Mouse (Mus musculus) ES-E14 (cell line): ENCODE results near the gene Ablim1. TPM values are rescaled to one million over a fixed set of nuclear protein-coding genes. Genes with fewer than 3 reads are reported as not detected.

ENCODE experiments used
- DNase-seq: peaks from one replicate; pipeline ENCODE4 v3.0.0-alpha.2; 2013; ENCODE audit warnings: low read depth, low spot score
- H3K27ac ChIP-seq: 2 replicates; pipeline ENCODE4 v1.5.1; 2012; ENCODE audit warnings: low read depth, mild to moderate bottlenecking, low read length, moderate library complexity, mixed read lengths; ENCODE audit not compliant: poor library complexity, insufficient read depth, severe bottlenecking
- H3K36me3 ChIP-seq: 2 replicates; pipeline ENCODE4 v1.6.1; 2012; ENCODE audit warnings: mild to moderate bottlenecking, low read length, moderate library complexity, mixed read lengths; ENCODE audit not compliant: control insufficient read depth, poor library complexity, insufficient read depth, severe bottlenecking
- H3K4me1 ChIP-seq, 2 experiments: fragments of 150-350 bp in 1 of 2; sonication (generic) in 1 of 2; 2 replicates each; pipeline ENCODE4 v1.6.1; 2012; ENCODE audit warnings: low read length in 2 of 2, mild to moderate bottlenecking in 1 of 2, mixed read lengths in 1 of 2; ENCODE audit not compliant: control insufficient read depth in 2 of 2, insufficient read depth in 2 of 2, poor library complexity in 1 of 2
- H3K4me3 ChIP-seq, 2 experiments: fragments of 150-350 bp in 1 of 2; sonication (generic) in 1 of 2; 2 replicates each; pipeline ENCODE4 v1.5.1; 2012; ENCODE audit warnings: low read length in 2 of 2, low read depth in 1 of 2, mild to moderate bottlenecking in 1 of 2, mixed read lengths in 1 of 2; ENCODE audit not compliant: insufficient read depth in 1 of 2, poor library complexity in 1 of 2, severe bottlenecking in 1 of 2
- H3K9ac ChIP-seq: 2 replicates; pipeline ENCODE4 v1.6.1; 2012; ENCODE audit warnings: low read depth, mild to moderate bottlenecking, low read length, mixed read lengths; ENCODE audit not compliant: poor library complexity, insufficient read depth, severe bottlenecking
- H3K9me3 ChIP-seq: fragments of 150-350 bp; sonication (generic); 2 replicates; pipeline ENCODE4 v1.6.1; 2012; ENCODE audit warnings: low read depth, mild to moderate bottlenecking, low read length; ENCODE audit not compliant: control insufficient read depth, insufficient read depth
- CHD2 ChIP-seq: IDR thresholded peaks from 2 replicates; pipeline ENCODE4 v1.6.1; 2014; ENCODE audit warnings: mild to moderate bottlenecking, low read depth, low read length, inconsistent platforms
- HCFC1 ChIP-seq: IDR thresholded peaks from 2 replicates; pipeline ENCODE4 v1.6.1; 2012; ENCODE audit warnings: low read length, inconsistent platforms, borderline replicate concordance; ENCODE audit not compliant: insufficient read depth
- MAFK ChIP-seq: IDR thresholded peaks from 2 replicates; pipeline ENCODE4 v1.6.1; 2014; ENCODE audit warnings: mild to moderate bottlenecking, low read depth, low read length, inconsistent platforms; ENCODE audit not compliant: insufficient read depth
- ZC3H11A ChIP-seq: IDR thresholded peaks from 2 replicates; pipeline ENCODE4 v1.6.1; 2012; ENCODE audit warnings: low read depth, mild to moderate bottlenecking, inconsistent platforms, low read length, borderline replicate concordance
- ZNF384 ChIP-seq: IDR thresholded peaks from 2 replicates; pipeline ENCODE4 v1.6.1; 2012; ENCODE audit warnings: low read depth, low read length, inconsistent platforms
- in situ Hi-C, 2 experiments: fragments of 600-800 bp; cut with MboI; formaldehyde crosslinking; loops; one replicate each; pipeline ENCODE4 v1.15.1; 2025; ENCODE audit warnings: low sequenced_read_pairs in 2 of 2, inconsistent platforms in 1 of 2; ENCODE audit not compliant: unreplicated experiment in 2 of 2
- total RNA-seq: library from RNA; depleted of rRNA; stranded (reverse); fragments of 300-350 nt; gene quantifications from 2 replicates; pipeline ENCODE4 v1.2.3, GENCODE M21; 2012

Gene Ablim1
- total RNA-seq, 1 experiment: 5.4 TPM

DNA sequence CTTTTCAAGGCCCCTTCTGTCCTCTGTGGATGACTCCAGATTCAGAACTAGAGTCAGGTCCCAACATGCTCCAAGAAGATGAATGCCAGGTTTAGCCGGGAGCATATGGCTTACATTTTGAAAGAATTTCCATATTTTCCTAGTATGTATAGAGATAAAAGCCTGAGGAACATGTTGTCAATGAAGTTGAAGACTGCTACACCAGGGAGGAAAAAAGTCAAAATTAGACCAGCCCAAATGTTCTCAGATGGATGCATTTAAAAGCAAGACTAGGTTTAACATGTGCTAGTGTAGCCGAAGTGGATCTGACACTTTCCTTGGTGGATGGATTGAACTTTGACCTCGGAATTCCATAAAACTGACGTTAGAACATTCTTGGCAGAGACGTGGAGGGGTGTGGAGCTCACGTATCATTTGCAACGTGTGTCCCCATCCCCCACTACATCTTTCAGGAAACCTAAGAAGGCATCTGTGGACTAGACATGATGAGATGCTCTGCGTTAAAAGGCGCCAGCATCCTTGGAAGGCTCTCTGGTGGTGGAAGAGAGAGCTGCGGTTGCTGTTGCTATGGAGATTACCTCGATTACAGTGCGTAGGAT is 37.7 kb upstream of the Ablim1 start:
- H3K9me3 ChIP-seq: no peaks in the 10 kb centered on the region
- no peak for TF ChIP-seq HCFC1
- no peak for TF ChIP-seq ZC3H11A
- no peak for TF ChIP-seq ZNF384
- TF ChIP-seq MAFK: no peak
- no peak for TF ChIP-seq CHD2
- H3K9ac ChIP-seq: no peak overlapping the region
- no peak for DNase-seq
- no peak overlapping the region for H3K4me3 ChIP-seq
- in situ Hi-C loops: no loop called here
- peaks cover 0 to 22% of the 10 kb centered on the region in 2 experiments; a peak in 2 of 4 replicates for H3K4me1 ChIP-seq
- H3K36me3 ChIP-seq: no peaks in the 10 kb centered on the region
- H3K27ac ChIP-seq: no peak overlapping the region

DNA sequence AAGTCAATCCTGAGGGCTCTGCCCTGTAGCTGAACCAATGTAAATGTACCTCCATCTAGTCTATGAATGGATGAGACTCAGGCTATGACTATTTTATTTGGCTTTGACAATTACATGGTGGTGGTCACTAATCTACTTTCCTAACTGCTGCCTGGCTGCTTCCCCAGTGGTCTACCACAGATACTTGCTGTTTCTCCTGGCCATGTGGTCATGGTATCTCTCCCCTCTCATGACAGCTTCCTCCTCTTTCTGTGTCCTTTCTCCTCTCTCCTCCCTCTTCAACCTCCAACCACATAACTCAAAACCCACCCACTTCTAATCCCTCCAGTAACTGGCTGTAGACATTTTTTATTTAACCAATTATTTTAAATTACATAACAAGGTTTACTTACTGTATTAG is 34.4 kb upstream of the Ablim1 start:
- in situ Hi-C loops: no loop called here

DNA sequence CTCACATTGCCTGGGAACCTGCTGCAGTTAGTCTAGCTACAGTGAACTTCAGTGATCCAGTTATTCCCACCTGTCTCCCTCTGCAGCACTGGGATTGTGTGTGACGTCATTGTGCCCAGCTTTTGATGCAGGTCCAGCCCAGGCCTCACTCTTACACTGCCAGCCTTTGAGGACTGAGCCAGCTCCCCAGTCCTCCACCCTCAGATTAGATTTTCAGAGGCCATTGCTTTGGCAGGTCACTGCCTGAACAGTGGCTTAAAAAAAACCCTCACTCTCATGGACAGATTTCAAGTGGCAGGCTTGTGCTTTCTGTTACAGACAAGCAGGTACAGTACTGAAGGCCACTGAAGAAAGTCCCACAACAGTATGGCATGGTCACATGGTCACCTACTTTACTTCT is 30.0 kb upstream of the Ablim1 start:
- H3K4me3 ChIP-seq: no peak overlapping the region
- no peak overlapping the region for H3K9ac ChIP-seq
- in situ Hi-C loops: no loop called here
- no peak overlapping the region for H3K27ac ChIP-seq
- DNase-seq: no peak
- no peaks in the 10 kb centered on the region for H3K4me1 ChIP-seq
- TF ChIP-seq ZC3H11A (no peak), HCFC1 (no peak), MAFK (no peak)
- H3K9me3 ChIP-seq: no peaks in the 10 kb centered on the region
- no peaks in the 10 kb centered on the region for H3K36me3 ChIP-seq

More for the DNA sequence above, 34.4 kb upstream of the Ablim1 start:
- Histone ChIP-seq H3K4me3 (no peak overlapping the region), H3K36me3 (no peaks in the 10 kb centered on the region), H3K4me1 (peaks cover 0 to 11% of the 10 kb centered on the region in 2 experiments; a peak in 2 of 4 replicates), H3K9me3 (no peaks in the 10 kb centered on the region), H3K27ac (no peak overlapping the region), H3K9ac (no peak overlapping the region)
- DNase-seq: no peak
- TF ChIP-seq CHD2 (no peak), MAFK (no peak), ZC3H11A (no peak), ZNF384 (no peak), HCFC1 (no peak)

DNA sequence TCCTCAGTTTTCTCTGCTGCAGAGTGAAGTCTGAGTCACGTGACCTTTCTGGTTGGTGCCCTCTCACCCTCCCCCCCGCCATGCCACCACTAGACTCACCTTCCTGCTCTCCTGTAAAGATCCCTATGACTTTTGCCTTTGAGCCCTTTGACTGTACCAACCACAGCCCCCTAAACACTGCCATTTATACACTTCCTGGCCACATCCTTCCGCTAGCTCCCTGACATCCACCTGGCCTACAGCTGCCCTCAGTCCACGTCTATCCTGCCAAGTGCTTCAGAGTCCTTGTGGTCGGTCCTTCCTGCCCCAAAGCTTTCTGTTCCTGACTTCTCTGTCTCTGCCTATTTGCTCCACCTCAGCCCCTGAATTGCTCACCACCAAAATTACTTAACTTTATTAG is 29.1 kb upstream of the Ablim1 start:
- Histone ChIP-seq H3K4me1 (no peaks in the 10 kb centered on the region), H3K4me3 (no peak overlapping the region), H3K9ac (no peak overlapping the region), H3K9me3 (no peaks in the 10 kb centered on the region), H3K27ac (no peak overlapping the region), H3K36me3 (no peaks in the 10 kb centered on the region)
- TF ChIP-seq MAFK: no peak
- TF ChIP-seq CHD2: no peak
- TF ChIP-seq HCFC1: no peak
- TF ChIP-seq ZC3H11A: no peak
- no peak for TF ChIP-seq ZNF384
- in situ Hi-C loops: no loop called here
- no peak for DNase-seq

DNA sequence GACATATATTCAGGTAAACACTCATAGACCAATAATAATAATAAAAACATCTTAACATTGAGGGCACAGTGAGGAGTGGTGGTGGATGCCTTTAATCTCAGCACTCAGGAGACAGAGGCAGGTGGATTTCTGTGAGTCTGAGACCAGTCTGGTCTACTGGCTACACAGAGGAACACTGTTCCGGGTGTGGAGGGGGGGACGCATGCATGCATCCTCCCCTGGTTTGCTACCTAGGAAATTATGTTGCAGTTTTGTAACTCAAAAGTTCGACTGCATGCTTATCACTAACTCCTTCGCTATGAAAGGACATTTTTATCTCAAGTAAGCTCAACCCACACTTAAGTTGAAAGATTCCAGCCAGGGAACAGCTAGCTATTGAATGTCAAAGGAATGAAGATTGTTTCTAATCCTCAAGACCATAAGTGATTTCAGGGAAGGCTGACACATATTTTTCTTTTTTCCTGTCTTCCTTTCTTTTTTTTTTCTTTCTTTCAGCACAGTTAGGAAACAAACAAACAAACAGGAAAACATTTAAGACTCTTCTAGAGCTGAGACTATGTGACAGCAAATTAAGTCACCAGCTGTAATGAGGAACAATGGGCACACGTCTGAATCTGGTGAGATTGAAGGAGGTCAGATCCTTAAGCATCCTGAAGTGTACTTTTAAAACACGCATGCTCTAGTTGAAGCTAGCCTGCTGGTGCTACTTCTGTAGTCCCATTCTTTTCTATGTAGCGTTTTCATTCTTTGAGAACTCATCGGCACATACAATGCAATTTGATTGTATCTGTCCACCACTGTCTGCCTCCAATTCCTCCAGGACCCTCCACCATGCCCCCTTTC is 26.4 kb upstream of the Ablim1 start:
- in situ Hi-C loops: no loop called here
- no peaks in the 10 kb centered on the region; the same call in 1 of the 2 replicates for H3K36me3 ChIP-seq
- H3K9me3 ChIP-seq: no peaks in the 10 kb centered on the region
- no peaks in the 10 kb centered on the region; a peak in 1 of 4 replicates for H3K4me1 ChIP-seq
- no peak overlapping the region for H3K9ac ChIP-seq
- DNase-seq: no peak
- TF ChIP-seq MAFK (no peak), ZC3H11A (no peak), CHD2 (no peak), HCFC1 (no peak), ZNF384 (no peak)
- no peak overlapping the region for H3K4me3 ChIP-seq
- no peak overlapping the region for H3K27ac ChIP-seq
